29 mouse cellular contexts compared by ENCODE assay signal in the genomic region with DNA sequence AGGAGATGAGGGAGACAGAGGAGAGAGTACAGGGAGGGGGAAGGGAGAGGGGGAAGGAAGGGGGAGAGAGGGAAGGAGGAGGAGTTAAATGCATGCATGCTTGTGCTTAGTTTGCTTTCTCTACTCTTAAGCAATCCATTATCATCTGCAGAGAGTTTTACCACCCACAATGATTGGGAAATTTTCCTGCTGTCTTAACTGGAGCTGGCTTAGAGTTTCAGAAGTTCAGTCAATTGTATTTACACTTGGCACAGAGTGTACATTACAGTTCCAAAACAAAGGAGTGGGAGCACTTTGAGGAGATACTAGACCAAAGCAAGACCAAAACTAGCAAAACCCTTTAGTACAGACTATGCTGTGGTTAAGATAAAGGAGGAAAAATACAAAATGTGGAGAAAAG.
A peak's percentile ranks its signal among the peaks of the same experiment; 100 is the strongest.
DNase-seq lines count a peak whose midpoint lies in the region; ATAC-seq lines count a peak whose summit lies in the region.
"Had no signal": no experiment of that assay in that cellular context is flagged by ENCODE, and none has a peak within 500 bp of the region (broad histone marks: within the 10 kb centered on the region; RNA-seq: fewer than 3 reads in every experiment).

No protein-coding gene starts in this region.

- no peak overlapping the region for H3K9ac ChIP-seq in lung, embryonic 15.5 days
- H3K9ac ChIP-seq: embryonic facial prominence, embryonic 13.5 days; forebrain, embryonic 12.5 days; forebrain, embryonic 15.5 days; heart, embryonic 13.5 days; hindbrain, embryonic 14.5 days had no signal

- no peaks in the 10 kb centered on the region for H3K27me3 ChIP-seq in lung, embryonic 15.5 days
- H3K27me3 ChIP-seq: CH12.LX; embryonic facial prominence, embryonic 13.5 days; forebrain, embryonic 12.5 days; forebrain, embryonic 15.5 days; heart, embryonic 13.5 days had no signal

- peak; percentile 3 for DNase-seq in layer of hippocampus, adult 9-11 months
- no peak for DNase-seq in layer of hippocampus, postnatal 36 days
- no peak for DNase-seq in lung, postnatal 14 days
- peak; percentile 73 for DNase-seq in adipocyte (ENCODE audit: low spot score)
- DNase-seq in embryo, embryonic 10.5 days (ENCODE audit: low spot score): no peak
- DNase-seq: adrenal gland, adult 8-10 months; adrenal gland, postnatal 25 days; B cell, adult 2 months; cerebellum, adult 18-20 months; cerebellum, adult 9-11 months; cerebellum, postnatal 25 days; embryo, embryonic 11 days; gastrocnemius, postnatal 25 days; heart, adult 18-20 months; heart, postnatal 14 days; heart, postnatal 4 days had no signal

- no peak overlapping the region for H3K27ac ChIP-seq in lung, embryonic 15.5 days
- H3K27ac ChIP-seq: embryonic facial prominence, embryonic 10.5 days; embryonic facial prominence, embryonic 13.5 days; forebrain, embryonic 12.5 days; forebrain, embryonic 15.5 days; heart, embryonic 10.5 days; heart, embryonic 13.5 days; hindbrain, embryonic 14.5 days; hindbrain, postnatal 0 days had no signal

- H3K36me3 ChIP-seq in lung, embryonic 15.5 days: no peaks in the 10 kb centered on the region
- H3K36me3 ChIP-seq: embryonic facial prominence, embryonic 10.5 days; embryonic facial prominence, embryonic 13.5 days; forebrain, embryonic 12.5 days; forebrain, embryonic 15.5 days; G1E; heart, embryonic 10.5 days; heart, embryonic 13.5 days had no signal

- H3K4me2 ChIP-seq in lung, embryonic 15.5 days: no peak overlapping the region
- H3K4me2 ChIP-seq: embryonic facial prominence, embryonic 13.5 days; forebrain, embryonic 12.5 days; forebrain, embryonic 15.5 days; heart, embryonic 13.5 days; hindbrain, embryonic 14.5 days had no signal

- no peaks in the 10 kb centered on the region for H3K9me3 ChIP-seq in lung, embryonic 15.5 days
- H3K9me3 ChIP-seq: embryonic facial prominence, embryonic 10.5 days; embryonic facial prominence, embryonic 13.5 days; forebrain, embryonic 12.5 days; forebrain, embryonic 15.5 days; G1E; heart, embryonic 10.5 days; heart, embryonic 13.5 days had no signal

- ATAC-seq in lung, embryonic 15.5 days (ENCODE audit: borderline replicate concordance, extremely low read depth, low FRiP score, low TSS enrichment): peak; percentile 31; the same call in 1 of the 2 replicates
- ATAC-seq: forebrain, embryonic 15.5 days; hindbrain, postnatal 0 days; inflammation-experienced regulatory T-cells, adult 6 months had no signal

- no peaks in the 10 kb centered on the region for H3K4me1 ChIP-seq in lung, embryonic 15.5 days
- H3K4me1 ChIP-seq: embryonic facial prominence, embryonic 13.5 days; forebrain, embryonic 12.5 days; forebrain, embryonic 15.5 days; heart, embryonic 10.5 days; heart, embryonic 13.5 days had no signal

- H3K4me3 ChIP-seq in lung, embryonic 15.5 days: no peak overlapping the region
- H3K4me3 ChIP-seq: embryonic facial prominence, embryonic 10.5 days; embryonic facial prominence, embryonic 13.5 days; erythroblast, embryonic 14.5 days; forebrain, embryonic 12.5 days; forebrain, embryonic 15.5 days; heart, embryonic 10.5 days; heart, embryonic 13.5 days had no signal

Comparison
In these comparisons a context has a peak if more than half of its experiments do, and no peak if none do; other contexts are left out.
1. DNase-seq: peak in layer of hippocampus, adult 9-11 months (single experiment) and adipocyte (single experiment); none in layer of hippocampus, postnatal 36 days (0 of 2), lung, postnatal 14 days (single experiment) and embryo, embryonic 10.5 days (single experiment).